Mouse (Mus musculus) Muller cell, postnatal 12 days (primary cell): ENCODE measurements at regions not wholly inside any gene's neighbourhood (a gene's known extent, or its start where the extent isn't known, plus 50 kb on each side); places are given as distances from the start of the nearest gene placed in this dataset.

Experiments used
- DNase-seq: peaks from one replicate; pipeline ENCODE4 v3.0.0-alpha.2; 2015; ENCODE audit errors: inconsistent ontology term

DNA sequence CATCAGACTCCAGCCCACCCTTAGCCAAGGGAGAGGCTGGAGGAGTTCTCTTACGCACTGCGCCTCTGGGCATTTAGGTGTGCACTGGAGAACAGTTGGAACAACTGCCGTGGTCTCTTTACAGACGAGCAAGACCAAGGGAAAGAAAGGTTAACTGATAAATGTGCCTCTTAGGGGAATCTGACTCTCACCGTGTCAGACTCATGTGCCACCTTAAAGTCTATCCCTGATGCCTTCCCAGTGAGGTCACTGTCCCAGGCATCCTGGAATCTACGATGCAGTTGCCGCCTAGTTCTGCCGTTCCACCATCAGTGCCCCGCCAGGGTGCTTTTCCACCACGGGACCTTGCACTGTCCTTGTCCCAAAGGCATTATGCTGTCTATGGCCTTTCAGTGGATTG lies 339.7 kb upstream of the Adgrl2 start:
- DNase-seq: no peak

DNA sequence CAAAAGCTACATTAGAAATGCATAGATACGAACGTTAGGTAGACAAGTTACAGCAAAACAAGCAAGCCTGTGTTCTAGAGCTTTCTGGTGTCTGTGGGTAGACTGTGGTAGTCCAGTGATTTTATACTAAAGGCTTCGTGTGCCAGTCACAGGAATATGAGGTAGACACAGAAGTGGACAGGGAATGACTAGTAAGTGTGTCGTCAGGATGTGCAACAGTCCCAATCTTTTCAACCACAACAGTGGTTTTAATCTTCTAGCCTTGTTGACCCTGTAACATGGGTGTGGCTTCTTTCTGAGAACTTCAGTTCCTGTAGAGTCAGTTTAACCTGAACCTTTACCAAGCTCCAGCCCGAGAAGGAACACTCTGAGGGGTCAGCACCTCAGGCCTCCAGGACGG lies 339.3 kb upstream of the Adgrl2 start:
- no peak for DNase-seq

DNA sequence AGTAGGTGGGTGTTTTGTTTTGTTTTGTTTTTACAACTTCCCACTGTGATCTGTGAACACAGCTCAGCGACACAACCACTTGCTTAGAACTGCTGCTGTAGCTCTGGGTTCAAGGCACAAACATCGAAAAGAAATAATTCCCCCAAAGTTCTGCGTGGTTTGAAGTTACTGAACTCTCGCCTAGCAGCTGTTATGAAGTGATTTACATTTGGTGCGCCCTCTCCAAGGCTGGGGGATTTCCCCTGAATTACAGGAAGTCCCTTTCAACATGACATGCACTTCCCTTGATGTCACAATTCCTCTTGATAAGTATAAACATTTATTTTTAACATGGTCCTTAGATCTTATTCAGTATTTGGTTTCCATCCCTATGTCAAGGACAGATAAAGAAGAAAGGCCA lies 336.3 kb upstream of the Adgrl2 start:
- no peak for DNase-seq

DNA sequence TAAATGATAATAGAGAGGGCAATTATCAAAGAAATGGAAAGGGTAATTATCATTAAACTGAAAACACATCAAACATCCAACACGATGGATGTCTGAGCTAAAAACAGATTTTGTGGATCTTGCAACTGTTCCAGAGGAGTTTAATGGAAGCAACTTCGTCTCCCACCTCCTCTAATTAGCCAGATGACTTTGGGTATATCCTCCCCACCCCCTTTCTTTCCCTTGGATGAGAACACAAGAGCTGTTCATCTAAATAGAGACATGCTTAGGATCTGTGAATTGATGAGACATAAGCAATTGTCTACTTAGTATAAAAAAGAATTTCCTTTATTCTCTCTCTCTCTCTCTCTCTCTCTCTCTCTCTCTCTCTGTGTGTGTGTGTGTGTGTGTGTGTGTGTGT lies 333.7 kb upstream of the Adgrl2 start:
- no peak for DNase-seq

DNA sequence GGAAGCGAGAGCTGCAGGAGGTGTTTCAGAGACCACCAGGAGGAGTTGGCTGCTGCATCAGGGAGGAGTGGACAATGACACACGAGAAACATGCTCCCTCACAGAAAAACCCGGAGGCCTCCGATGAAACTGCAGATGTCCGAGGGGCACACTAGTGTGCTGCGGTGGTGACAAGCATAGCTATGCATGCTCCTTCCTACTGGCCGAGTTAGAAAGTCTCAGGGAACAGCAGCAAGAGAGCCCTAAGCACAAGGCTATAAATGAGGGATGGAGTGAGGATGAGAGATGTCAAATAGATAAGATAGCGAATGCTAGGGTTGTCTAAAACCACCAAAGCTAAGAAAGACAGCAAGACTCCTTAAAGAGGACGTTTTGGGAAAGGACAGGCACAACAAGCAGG lies 328.4 kb upstream of the Adgrl2 start:
- no peak for DNase-seq

DNA sequence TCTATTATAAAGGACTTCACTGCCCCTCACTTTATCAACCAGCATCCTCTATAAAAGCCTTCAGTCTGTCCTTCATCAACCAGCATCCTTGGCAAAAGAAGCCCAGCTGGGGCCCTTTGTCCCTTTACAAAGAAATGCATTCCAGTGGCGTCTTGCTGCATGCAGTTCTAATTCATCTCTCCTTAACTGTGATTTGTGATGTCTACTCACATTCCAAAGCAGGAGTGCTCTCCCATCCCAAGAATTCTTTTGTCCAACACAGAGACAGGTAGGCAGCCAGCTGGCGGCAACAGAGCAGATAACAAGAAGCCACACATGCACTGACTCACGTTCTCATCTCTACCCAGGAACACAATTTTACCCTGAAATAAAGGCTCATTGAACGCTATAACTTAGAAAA lies 323.9 kb upstream of the Adgrl2 start:
- DNase-seq: peak; percentile 78

DNA sequence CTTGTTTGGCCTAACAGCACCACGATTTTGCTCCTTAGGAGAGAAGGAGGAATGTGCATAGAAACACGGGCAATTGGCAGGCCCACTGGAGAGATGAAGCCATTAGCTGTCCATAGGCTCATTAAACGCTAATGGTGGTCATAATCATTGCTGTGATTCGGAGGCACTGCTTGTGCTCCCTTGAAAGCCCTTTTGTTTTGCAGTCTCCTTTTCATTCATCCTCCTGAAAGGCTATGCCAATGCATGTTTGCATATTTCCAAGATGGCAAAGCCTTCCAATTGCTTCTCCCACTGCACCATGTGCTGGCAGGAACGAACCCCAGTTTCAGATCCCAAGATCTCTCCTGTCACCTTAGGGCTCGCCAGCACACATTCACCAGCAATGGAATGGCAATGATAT lies 322.9 kb upstream of the Adgrl2 start:
- DNase-seq: peak; percentile 31

DNA sequence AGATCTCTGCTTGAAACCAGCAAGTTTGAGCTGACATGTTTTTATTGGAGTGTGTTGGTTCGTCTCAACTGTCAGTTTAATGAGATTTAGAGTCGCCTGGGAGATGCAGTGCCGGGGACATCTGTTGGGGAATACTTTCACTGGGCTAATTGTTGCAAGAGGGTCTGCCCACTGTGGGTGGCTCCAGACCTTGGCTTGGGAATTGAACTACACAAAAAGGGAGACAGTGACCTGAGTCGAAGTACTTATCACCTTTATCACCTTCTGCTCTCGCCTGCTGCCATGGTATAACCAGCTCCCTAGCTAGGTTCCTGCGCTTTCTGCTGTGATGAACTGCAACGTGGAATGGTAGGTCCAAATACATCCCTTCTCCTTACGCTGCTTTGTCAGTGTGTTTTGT lies 321.2 kb upstream of the Adgrl2 start:
- DNase-seq: no peak

DNA sequence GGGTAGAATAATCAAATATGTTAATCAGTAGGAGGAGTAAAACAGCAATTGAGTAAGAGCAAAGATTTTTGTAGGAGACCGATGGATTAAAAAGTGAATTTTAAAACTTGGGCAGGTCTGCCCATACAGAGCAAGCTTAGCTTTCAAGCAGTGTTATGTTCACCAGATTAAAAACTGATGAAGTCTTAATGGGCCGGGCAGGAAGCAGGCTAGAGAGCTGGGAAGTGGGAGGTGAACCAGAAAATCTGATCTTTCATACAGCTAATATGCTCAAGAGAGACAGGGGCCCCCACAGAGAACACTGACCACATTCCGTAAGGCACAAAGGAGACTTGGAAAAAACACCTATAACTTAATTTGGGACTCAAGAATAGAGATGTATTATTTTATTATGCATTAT lies 316.4 kb upstream of the Adgrl2 start:
- DNase-seq: no peak

DNA sequence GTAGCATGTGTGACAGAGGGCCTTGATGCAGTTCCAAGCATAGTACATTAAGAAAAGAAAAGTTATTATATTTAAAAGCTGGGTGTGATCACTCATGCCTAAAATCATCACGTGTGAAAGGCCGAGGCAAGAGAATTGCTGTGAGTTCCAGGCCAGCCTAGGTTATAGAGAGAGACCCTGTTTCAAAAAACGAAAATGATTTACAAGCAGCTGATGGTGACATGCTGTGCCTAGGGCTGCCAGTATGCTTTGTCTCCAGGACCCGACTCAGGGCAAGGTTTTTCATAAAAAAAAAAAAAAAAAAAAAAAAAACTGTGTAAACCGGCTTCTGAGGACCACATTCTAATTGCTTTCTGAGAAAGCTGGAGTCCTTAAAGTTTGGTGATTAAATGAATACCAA lies 315.9 kb upstream of the Adgrl2 start:
- no peak for DNase-seq

DNA sequence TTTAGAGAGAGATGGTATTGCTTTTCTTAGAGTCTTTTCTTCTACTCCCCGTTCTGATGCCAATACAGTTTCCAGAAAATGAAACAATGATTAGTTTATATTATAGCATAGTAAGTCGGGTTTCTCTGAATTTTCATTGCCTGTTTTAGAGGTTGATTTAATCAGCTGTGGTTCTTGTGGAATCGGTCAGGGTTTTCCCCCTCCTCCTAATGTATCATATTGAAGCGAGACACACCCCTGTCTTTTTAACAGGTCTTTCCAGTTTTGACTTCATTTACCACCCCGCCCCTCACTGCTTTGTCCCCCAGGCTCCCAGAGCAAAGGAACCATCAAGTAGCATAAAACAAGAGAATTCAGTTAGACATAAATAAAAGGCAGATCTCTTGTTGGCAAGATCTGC lies 315.1 kb upstream of the Adgrl2 start:
- DNase-seq: no peak

DNA sequence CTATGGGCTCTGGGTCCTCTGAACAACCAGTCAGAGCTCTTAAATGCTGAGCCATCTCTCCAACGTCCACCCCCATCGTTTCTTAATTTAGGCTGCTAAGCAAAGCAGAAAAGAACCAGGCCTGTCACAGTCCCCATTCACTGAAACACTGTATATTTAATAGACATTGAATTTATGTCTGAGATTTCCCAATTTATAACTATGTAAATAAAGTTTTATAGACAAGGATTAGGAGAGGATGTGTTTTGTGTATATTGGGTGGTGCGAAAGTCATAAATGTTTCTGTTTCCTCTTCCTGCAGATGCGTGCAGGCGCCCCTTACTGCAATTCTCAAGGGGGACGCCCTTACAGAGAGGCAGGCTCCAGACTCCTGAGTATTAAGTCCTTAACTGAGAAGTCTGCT lies 314.7 kb upstream of the Adgrl2 start:
- DNase-seq: no peak

DNA sequence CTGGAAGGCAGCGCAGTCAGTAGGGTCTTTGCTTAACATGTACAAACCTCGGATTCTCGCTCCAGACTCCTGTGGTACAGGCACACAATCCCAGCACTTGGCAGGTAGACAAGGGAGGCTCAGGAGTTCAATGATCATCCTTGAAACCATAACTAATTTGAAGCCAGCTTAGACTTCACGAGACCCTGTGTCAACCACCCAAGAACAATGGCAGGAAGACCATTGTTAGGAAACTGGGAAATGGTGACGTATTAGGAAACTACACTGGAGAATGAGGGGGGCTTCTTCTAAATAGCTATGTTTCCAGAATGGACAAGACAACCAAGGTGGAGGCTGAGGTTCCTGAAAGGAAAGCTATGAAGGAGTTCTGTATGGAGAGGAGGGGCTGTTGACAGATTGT lies 313.1 kb upstream of the Adgrl2 start:
- DNase-seq: no peak

DNA sequence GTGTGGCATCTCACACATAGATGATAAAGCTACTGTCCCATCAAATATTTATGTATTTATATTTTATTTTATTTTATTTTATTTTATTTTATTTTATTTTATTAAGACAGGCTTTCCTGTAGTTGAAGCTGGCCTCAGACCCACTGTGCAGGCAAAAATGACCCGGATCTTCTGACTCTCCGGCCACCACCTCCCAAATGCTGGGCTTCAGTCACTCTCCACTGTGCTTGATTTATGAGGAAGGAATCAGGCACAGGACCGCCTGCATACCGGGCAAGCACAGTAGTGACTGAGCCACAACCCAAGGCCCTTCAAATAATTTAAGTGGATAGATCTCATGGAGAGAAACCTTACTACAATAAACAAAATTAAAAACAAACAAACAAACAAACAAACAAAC lies 309.6 kb upstream of the Adgrl2 start:
- no peak for DNase-seq

DNA sequence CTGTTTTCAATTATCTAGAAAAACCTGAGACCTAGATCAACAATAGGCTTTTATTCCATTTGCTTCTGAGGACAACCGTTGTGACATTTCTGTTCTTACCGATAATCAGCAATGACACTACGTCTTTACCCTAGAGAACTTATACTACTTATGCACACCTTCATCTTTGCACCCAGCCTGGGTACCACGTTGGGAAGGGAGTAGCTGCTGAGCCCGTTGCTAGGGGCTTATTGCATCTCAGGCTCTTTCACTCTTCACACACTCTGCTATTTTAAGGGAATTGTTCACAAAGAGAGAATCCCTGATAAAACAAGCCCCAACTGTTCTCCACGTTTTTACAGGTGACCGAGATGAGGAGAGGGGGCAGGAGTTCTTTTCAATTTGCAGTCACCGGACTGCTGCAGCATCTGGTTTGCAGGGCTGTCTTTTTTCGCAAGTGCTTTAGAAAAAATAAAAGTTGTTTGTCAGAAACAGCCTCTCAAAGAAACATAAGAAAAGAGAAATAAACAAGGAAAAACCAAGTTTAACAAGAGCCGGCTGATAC lies 306.1 kb upstream of the Adgrl2 start:
- DNase-seq: no peak

DNA sequence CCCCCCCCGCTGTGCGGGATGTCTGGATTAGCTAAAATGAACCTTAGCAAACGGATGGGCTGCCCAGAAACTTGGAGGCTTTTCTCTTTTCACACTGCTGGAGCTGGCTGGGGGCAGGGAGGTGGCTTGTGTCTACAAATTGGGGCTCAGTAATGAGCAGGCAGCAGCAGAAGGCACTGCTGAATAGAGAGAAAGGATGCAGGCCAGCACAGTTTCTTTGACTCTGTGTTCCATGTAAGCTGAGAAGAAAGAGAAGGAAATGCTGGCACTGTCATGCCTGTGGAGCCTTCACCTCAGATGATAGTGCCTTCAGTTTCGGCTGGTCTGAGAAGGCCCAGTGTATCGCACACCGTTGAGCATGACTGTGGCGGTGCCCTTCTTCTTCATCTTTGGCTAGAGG lies 305.6 kb upstream of the Adgrl2 start:
- peak; percentile 86 for DNase-seq

DNA sequence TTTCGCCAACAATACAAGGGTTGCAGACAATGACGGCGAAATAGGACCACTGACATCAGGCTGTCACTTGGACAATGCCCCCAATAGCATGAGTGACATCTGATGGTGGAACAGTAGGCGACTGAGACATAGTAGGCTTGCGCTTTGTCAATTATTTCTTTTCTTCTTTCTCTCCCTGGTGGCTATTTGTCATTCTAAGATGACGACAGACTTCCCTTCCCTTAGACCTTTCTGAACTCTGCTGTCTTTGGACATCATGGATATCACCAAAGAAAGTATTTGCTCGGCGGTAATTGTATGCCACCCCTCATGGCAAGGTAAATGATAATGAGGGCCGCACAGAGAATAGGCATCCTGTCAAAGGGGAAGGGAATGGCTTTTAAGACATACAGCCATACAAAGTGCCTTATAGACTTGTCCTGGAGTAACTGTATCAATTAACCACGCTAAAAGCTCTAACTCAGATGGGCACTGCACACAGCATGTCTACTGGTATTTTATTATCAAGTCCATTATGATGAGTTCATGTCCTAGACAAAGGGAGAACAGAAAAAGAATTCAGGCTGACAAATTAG lies 305.0 kb upstream of the Adgrl2 start:
- DNase-seq: peak; percentile 73

DNA sequence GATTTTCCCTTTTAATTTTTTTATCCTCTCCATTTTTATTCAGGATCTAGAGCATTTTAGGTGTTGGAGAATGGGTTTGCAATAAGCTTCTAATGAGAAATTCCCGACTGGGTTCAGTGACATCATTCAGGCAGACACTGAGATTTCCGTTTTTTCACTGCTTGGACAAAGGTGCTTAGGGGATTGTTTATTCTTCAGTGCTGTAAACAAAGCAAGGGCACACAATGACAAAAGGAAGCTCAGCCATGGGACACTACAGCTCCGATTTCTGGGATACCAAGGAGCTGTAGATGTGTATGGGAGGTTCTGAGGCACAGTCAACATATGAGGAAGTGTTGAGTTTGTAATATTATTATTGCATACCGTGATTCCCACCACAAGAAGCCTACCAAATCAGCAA lies 304.1 kb upstream of the Adgrl2 start:
- no peak for DNase-seq

DNA sequence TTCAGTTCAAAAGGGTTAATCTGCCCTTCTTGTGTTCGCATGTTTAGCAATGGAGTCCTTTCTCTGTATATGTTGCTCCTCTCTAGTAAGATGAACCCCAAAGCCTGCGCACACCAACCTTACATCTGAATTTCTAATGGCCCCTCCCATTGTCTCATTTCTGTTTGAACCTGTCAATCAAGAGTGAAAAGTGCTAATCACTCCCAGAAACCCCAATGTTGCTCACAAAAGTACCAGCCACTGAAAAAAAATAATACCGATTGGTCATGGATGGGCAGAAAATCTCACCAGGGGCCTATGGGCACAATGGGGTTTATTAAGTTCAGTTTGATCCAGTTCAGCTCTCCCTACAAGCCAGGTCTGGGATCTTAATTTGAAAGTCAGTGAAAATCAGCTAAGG lies 302.1 kb upstream of the Adgrl2 start:
- DNase-seq: no peak

DNA sequence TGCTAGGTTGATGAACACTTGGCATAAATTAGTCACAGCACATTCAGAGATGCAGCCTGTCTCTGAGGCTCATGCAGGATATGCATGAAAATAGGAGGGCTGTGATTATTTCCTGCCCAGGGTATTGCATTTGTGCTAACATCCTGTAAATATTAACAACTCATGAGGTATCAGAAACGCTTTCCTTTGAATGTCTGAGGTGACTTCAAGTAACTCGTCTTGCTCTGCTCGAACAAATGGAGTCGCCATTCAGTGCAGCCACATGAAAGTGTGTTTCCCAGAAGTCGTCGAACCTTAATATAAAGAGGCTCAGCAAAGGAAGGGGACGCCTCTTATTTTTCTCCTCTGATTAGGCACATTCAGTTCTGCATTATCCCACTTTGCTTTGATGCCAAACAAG lies 301.1 kb upstream of the Adgrl2 start:
- DNase-seq: no peak

DNA sequence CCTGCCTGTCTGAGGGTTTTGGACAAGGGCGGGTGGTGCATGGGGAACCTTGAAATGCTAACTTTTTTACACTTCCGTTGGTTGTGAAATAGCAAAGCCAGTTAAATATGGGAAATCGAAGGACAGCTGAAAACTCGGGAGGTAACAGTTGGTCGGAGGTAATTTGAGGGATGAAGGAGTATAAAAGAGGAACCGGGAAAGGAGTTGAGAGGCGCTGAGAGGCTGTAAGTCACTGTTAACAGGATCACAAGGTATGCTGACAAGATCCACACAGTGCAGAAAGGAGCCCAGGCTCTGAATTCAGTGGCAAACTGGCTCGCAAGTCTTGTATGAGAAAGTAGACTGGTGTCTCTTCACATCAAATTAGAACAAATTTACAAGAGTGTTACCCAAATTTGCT lies 299.9 kb upstream of the Adgrl2 start:
- DNase-seq: no peak

DNA sequence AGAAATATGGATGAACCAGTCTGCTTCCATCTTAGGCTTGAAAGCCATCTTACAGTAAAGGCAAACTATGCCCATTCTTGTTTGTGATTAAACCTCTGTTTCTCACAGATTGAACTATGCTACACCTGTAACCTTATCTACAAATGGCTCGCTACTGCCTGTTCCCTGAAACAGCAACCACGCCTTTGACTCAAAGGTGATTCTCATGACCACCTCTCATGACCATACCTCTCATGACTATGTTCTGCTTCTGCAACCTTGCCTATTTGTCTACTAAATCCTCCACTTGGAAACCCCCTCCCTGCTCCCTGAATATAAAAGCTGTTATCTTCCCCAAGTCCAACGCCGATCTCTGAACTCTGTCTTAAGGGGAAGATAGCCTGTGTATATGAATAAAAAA lies 296.7 kb upstream of the Adgrl2 start:
- no peak for DNase-seq

DNA sequence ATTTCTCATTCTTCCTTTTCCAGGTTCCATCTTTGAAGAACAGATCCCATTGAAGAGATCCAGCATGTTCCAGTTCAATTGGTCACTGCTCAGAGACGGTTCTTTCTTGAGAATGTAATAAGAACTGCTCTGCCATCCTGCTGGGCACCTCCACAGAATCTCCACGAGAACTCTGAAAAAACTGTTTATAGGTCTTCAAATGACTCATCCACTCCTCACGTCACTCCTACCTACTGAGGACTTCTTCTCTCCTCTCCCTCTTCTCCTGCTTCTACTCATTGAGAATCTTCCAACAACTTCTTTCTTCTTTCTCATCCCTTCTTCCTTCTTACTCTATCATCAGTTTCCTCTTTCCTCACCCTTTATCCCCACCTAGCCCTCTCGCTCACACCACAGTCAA lies 294.6 kb upstream of the Adgrl2 start:
- DNase-seq: no peak
